Mouse (Mus musculus): ENCODE results near the gene Det1.
A peak's percentile ranks its signal among the peaks of the same experiment; 100 is the strongest.

Gene Det1

DNA sequence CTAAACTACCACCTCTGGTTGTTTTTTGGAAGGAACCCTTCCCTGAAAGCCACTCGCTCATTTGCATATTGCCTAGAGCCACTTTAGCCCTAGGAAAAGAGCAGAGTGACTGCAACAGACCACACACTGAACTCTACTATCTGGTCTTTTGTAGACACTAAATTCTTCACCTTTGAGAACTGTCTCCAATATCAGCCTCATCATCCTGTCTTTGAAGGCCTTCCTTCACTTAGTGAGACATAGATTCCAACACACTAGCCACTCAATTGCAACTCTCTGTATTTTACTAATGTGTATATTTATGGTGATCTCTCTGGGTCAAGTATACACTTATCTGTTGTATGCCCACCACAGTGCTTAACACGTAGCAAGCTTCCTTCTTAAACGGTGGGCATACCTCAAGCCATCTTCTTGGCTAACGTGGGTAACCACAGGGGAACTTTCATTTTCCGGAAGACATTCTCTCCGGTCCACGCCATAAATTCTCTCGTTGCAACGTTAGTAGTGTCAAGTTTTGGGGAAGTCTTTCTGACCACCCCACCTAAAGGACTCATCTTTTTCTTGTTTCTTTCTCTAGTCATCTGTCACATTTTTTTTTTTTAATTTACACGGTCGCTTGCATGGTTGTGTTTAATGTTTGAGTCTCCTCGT is 872 bp downstream of the Det1 start:
- DNase-seq = no peak

DNA sequence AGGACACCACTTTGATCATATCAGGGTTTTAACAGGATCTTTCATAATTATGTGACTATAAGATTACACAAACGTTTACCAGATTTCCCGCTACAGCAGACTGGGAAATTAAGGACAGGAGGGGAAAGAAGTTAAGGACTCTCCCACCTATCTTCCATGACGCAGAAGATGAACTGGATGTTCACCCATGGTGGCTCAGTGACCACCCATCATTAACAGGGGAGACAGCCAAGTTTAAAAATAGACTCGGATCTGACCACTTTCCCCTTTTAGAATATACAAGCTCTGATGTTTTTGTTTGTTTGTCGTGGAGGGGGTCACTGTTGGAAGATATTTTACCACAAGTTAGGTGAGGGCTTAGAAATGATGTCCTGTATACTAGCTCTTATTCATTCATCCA is 5.5 kb downstream of the Det1 start:
- no peak for DNase-seq

DNA sequence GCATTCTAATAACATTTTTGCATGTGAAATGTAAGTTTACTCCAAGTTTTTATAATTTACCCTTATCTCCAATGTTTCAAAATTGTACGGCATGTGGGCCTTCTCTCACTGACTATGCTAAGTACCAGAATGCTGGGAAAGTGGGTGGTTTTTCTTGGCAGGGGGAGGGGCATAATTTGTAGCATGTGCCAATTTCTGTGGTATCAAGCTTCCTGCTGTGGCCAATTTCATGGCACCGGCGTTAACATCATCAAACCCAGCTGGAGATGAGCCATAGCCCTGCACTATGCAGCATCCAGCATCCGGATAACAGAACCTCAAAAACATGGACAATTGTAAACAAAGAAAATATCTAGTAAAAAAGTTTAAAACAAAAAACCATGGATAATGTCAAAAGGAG is 9.8 kb downstream of the Det1 start:
- DNase-seq = no peak

DNA sequence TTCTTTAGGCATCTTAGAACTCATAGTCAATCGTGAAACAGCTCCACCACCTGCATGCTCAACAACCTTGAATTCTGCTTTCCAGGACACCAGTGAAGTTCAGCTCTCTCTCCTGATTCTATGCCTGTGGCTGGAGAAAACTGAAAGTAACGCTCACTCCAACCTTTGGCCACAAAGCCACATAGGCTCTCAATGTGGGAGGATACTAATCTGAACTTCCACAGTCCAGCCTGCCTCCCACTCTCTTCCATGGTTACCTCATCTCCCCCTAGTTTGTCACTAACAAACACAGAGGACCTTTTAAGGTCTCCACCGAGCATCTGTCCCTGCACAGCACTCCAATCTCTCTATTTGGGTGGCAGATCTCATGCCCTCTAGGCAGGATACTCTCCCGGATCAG is 11.4 kb downstream of the Det1 start:
- DNase-seq = no peak

DNA sequence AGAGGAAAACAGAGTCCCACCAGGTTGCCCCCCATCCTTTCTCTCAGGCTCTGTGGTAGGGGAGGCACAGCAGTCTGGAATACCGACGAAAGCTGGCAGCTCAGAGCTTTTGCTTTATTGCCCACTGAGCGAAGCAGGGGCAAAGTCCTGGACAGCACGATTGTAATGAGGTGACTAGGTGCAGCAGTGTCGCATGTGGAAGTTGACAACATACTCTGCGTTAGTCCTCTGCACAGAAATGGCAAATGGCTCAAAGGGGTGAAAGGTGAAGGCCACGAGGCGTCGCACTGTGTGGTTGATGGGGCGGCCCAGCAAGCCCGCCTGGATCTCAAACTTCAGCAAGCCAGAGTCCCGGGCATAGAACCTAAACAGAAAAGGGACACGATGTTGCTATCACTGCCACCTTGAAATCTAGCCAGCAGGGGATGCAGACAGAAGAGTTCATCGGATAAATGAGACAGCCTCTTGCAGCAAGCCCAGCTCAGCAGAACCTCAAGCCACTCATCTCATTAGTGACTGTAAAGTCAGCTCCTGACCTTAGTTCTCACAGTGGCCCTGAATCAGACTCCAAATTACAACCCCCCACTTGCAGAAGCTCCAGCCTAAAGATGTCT is 19.2 kb downstream of the Det1 start:
- no peak for DNase-seq

DNA sequence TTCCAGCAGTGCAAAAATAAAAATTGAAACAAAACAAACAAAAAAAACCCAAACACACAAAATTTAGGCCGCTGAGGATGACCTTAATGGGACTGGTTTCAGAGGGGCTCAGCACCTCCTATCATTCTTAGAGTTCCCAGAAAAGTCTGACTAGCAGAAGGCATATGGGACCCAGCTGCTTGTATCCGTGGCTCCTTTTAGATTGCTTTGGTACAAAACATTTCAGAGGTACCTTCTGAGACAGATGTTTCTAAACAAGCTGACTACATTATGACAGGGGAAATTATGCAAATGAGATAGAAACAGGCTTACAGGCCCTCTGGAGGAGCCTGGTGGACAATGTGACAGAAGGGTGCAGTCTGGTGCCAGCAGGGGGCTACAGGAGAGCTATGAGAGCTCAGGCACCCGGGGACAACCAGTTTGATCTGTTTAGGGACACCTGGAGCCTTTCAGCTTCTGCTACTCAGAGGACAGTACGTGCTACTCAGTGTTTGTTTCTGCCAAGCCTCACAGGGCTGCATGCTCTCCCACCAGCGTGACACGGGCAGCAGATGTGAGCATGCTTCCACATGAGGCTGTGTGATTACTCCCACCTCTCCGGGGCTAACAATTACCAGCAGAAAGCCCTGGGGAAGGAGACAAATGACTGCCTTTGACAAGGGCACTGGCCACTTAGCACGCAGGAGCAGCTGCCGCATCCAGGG is 20.2 kb downstream of the Det1 start:
- DNase-seq = peak; percentile 66

DNA sequence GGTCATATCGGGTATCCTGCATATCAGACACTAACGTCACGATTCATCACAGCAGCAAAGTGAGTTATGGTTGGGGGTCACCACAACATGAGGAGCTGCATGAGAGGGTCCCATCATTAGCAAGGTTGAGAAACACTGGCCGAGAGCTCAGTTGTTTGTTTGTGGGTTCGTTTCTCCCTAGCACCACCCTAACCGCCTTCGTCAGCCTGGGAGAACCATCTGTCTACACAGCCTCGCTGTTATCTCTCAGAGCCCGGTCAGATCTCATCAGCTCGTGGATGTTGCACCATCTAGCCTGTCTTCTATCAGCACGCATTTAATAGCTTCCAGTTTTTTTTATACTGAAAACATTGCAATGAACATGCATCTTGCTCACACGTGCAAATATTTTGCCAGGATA is 28.7 kb downstream of the Det1 start:
- no peak for DNase-seq

DNA sequence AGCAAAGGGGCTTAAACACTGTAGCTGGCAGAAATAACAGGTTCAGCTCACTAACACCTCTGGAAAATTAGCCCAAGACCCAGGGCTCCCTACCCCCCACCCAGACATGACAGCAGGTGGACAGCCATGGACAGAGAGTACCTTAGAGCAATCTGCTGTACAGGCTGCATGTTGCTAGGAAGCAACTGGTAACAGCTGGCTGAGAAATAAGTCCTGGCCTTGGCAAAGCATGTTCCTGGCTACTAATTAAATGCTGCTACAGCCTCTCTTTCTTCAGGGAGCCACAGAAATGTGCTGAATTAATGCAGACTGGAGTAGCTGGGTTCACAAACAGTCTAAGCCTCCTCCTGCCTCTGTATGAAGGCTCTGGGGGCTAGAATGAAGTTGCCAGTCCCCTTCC is 32.3 kb downstream of the Det1 start:
- DNase-seq = no peak

DNA sequence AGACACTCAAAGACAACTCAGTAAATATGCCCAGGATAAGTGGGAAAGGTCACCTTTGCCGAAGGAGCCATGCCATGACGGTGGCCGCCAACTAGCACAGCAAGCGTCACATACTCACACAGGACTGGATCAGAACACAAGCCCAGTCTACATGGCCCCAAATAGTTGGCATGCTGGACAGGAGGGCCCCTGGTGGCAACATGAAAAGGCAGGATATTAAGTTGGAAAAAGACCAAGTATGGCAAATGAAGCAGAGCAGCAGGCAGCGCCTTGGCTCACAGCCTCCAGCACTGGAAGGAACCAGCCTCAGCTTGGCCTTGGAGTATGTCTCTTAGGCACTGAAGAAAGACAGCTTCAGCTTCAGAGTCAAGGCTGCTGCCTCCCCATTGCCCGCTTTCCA is 33.3 kb downstream of the Det1 start:
- DNase-seq = no peak

DNA sequence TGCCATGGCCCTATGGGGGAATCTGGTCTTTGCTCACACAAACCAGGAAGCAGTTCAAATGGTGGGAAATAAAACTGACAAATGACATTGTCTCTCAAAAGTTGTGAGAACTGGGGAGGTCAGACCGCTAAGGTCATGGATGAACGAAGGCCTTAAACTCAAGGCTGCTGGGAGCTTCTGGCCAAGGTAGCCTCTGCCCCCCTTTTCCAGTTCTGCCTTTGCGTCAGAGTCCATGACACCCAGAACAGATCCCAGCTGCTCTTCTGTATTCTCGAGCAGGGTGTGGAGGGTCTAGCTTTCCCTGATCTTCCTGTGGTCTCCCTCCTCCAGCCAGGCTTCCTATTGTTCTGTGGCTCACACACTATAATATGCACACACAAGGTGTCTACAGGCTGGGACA is 39.9 kb downstream of the Det1 start:
- DNase-seq = no peak

DNA sequence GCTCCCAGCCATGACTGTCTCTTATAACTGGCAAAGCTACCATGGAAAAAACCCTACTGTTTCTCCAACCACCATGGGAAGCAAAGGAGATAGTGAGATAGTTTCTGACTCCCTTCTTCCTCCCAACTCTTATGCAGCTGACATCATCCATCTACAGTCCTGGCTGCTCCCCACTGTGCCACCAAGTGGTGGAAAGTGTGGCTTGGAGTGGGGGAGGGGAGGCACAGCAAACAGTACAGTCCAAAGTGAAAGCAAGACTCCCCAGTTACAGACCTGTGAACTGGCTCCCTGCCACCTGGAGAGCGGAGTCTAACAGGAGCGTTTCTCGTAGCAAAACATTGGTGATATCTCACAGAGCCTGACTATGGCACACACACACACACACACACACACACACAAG is 43.2 kb downstream of the Det1 start:
- DNase-seq = peak; percentile 45

DNA sequence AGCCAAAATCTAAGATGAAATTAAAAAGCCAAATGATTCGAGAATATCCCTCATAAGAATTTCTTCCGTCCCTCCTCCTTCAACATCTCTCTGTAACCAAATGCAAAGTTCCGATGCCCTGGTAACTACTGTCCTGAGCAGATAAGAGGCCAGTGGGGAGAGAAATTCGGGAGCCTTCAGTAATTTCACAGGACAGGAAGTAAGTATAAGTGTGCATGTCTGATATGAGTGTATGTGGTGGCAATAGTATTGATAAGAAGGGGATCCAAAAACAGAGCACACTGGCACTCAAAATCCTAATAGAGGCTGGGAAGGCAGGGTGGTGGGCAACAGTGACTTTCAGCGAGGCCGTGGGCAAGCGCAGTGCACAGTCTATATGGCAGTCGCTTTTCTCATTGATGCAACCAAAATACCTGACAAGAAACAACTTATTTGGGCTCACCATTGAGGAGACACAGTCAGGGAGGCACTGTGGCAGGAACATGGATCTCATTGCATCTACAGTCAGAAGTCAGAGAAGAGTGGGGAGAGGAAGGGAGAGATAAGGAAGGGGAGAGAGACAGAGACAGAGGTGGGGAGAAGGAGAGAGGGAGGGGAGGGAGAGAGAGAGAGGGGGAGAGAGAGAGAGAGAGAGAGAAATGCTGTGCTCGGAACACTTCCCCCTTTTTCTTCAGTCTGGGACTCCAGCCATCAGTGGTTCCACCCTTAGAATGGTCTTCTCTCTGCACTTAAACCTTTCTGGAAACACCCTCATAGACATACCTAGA is 47.1 kb downstream of the Det1 start:
- no peak for DNase-seq

DNA sequence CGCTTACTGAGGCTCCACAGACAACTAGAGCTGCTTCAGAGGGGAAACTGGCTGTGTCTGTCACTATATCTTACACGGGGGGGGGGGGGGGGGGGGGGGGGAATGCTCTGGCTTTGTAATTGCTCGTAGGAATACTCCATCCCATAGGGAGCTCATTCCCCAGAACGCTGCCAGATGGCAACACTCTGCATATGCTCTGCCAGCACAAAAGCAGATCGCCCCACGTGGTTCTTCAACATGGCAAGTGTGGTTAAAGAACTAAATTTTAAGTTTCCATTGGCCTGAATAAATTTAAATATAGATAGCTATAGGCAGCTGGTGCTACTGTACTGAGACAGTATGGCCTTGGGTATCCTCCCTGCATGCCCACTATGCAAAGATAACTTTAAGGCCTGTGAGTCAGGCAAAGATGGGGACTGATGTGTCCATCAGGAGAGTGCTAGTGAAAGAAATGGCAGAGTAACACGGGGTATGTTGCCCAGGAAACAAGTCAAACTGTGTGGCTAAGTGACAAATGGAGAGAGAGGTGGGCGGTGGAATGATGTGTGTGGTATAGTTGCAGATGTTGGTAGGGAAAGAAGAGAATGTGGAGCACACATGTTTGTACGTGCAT is 49.1 kb downstream of the Det1 start:
- DNase-seq = no peak

DNA sequence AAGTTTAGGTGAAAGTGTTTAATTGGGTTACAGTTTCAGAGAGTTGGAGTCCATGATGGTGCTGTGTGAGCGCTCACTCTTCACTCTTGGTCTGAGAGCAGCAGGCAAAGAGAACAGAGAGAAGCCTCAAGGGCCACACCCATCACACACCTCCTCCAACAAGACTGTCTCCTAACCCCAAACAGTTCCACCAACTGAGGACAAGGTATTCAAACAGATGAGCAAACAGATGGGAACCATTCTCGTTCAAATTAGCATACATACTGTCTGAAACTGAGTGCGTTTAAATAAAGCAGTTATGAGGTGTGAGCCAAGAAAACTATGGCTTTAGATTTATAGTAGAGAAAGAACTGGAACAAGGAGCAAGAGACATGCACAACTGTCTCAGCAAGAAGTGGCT is 50.4 kb downstream of the Det1 start:
- no peak for DNase-seq

DNA sequence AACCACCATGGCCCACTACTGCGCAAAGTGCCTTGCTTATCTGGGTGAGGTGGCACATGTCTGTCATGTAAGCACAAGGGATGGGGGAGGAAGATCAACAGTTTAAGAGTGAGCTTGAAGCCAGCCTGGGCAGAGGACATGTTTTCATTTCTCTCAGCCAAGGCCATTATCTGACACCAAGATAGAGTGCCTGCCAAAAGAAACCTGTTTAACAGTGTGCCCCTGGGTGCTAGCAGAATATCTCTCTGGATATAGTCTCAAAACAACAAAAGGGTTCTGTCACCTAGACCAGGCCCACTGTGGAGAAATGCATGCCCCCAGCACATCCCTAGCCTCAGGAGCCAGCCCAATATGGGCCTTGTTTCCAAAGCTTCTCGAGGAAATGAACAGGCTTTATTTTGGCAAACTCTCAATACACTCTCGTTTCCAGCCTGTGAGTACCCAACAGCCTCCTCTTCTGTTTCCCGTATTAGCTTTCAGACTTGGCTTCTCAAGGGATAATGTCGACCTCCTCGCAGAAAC is 52.4 kb downstream of the Det1 start:
- DNase-seq = no peak

DNA sequence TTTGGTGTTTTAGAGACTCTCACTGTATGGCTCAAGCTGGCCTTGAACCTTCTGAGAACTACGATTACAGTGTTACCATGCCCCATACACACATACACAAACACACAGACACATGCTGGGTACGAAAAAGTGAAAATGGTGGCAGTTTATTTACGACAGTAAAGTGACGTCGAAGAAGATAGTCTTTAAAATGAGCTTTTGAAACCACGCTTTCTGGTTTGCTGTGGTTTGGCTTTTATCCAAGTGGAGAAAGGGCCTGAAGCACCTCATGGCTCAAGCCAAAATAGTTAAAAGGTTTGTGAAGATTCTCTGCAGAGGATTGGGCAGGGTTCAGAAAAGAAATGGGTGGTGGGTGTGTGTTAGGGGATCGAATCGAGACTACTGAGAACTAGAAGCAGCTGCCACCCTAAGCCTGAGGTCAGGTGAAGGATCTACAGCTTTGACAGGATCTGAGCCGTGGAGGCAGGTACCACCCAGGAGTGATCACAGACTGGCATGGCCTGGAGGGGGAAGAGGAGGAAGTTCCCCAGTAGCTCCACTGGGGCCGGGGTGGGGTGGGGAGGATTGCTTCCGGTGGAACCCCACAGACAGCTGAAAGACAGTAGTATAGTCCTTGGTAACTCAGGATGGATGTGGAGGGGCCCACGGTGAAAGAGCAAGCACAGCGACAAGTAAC is 53.0 kb downstream of the Det1 start:
- DNase-seq = peak; percentile 44

DNA sequence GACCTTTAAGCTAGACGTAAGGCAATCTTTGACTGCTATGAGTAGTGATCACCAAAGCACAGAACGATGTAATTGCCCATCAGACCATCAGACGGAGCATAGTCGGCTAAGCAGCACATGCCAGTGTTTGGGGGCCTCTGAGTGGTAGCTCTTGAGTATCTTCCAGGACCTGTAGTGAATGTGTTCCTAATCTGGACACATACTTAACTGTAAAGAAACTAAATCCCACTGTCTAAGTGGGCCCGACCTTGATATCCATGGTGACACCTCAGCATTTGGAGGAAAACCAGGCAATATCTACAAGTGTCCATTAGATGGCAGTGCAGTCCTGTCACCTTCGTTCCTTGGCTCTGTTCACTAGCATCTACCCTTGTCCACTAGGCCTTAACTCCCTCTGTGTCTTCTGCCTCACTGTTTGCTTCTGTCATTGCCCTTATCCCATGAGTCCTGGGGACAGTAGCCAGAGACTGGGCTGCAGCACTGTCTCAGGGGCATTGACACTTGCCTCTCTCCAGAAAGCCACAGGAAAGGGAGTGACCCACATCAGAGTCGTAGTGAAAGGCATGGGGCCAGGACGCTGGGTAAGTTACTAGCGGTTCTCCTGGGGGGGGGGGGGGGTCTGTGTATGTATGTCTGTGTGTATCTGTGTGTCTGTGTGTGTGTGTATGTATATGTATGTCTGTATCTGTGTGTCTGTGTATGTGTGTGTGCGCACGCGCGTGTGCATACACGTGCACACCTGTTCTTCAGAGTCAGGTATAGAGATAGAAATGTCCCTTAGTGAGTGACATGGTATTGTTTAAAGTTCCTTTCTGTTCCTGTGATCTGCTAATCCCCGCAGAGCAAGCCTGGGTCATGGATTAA is 55.5 kb downstream of the Det1 start:
- peak; percentile 58 for DNase-seq

DNA sequence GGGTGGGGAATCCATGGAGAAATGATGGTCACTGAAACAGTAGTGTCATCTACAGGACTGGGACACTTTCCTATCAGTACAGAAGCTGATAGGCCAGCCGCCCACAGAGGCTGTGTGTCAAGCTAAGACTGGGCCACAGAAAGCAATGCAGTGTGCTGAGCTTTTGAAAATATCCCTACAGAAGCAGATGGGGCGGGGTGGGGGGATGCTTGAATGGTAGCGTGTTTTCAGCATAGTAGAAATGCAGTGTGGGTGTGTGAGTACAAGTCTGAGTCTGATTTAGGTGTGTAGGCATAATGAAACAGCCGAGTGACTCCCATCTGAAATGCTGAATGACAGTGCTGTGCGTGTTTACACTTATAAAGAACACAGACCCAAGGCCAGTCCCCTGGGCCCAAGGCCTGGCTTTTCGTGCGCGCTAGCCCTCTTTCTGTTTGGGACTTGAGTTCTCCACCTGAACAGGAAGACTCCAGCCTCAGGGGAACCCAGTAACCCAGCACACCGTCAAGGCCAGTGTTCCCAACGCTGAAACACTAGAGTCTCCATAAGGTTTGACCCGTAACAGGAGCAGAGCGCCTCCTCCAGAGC is 59.2 kb downstream of the Det1 start:
- no peak for DNase-seq

DNA sequence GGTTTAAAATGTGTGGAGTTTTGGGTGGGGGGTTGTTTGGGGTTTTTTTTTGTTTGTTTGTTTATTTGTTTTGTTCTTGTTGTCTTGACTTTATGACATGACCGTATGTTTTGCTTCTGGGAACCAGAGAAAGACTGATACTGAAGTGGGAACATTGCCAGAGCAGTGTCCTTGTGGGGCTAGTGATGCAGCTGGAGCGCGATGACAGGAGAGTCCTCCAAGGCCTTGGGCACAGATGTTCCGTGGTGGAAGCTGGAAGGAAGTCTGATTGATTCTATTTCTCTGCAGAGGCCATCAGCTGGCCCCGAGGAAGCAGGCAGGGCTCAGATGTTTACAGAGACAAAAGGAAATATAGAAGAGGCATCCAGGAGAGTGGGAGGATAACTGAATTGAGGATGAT is 61.2 kb downstream of the Det1 start:
- no peak for DNase-seq

DNA sequence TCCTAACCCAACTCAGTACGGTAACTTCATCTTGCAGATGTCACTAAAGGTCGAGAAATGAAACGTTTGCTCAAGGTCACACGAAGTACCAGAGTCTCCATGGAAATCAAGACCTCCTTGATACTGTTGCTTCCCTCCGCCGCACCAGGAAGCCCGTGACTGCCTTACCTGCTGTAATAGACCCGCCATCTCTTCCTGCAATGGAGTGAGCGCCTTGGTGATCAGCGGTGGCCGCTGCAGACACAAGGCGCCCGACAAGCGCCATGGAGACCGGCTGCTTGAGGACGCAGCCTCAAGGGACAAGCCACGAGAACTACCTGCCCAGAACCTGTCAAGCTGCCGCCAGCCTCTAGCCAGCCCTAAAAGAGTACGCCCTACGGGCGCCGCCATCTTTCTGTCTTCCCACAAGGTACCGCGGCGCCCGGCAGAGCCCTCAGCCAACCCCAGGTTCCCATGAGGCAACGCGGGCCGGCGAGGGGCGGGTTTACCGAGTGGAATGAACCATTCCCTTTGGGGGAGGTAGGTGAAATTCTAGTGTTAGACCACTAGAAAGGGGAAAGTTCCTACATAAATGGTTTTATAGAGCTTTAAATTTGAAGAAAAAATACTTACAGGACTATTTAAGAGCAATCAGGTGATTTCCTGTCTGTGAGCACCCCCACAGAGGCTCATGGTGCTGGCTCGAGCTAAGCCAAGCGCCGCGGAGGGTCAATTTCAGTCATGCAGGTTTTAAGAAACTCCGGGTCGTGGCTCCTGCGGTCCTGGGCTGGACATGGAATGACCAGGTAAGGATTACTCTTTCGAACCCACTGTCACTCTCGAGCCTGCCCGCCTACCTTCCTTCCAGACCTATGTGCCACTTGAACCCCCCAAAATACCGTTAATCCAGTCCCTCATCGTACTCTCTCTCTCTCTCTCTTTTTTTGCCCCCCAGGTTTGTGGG is 64.2 kb downstream of the Det1 start, which contains the start of the genes Mrps11 and Mrpl46:
Gene Mrps11, plus strand, starts transcription at position 481 of the 943 bp plus-strand sequence.
Gene Mrpl46, minus strand, starts transcription at position 893 of the 943 bp plus-strand sequence.
- DNase-seq = peak; percentile 91

Measured in thymus, postnatal 14 days (tissue).